Mouse (Mus musculus) ES-E14 (cell line): ENCODE results near the gene Lcn3. TPM values are rescaled to one million over a fixed set of nuclear protein-coding genes. Genes with fewer than 3 reads are reported as not detected.

ENCODE experiments used
- DNase-seq: peaks from one replicate; pipeline ENCODE4 v3.0.0-alpha.2; 2013; ENCODE audit warnings: low read depth, low spot score
- H3K27ac ChIP-seq: 2 replicates; pipeline ENCODE4 v1.5.1; 2012; ENCODE audit warnings: low read depth, mild to moderate bottlenecking, low read length, moderate library complexity, mixed read lengths; ENCODE audit not compliant: poor library complexity, insufficient read depth, severe bottlenecking
- H3K36me3 ChIP-seq: 2 replicates; pipeline ENCODE4 v1.6.1; 2012; ENCODE audit warnings: mild to moderate bottlenecking, low read length, moderate library complexity, mixed read lengths; ENCODE audit not compliant: control insufficient read depth, poor library complexity, insufficient read depth, severe bottlenecking
- H3K4me1 ChIP-seq, 2 experiments: fragments of 150-350 bp in 1 of 2; sonication (generic) in 1 of 2; 2 replicates each; pipeline ENCODE4 v1.6.1; 2012; ENCODE audit warnings: low read length in 2 of 2, mild to moderate bottlenecking in 1 of 2, mixed read lengths in 1 of 2; ENCODE audit not compliant: control insufficient read depth in 2 of 2, insufficient read depth in 2 of 2, poor library complexity in 1 of 2
- H3K4me3 ChIP-seq, 2 experiments: fragments of 150-350 bp in 1 of 2; sonication (generic) in 1 of 2; 2 replicates each; pipeline ENCODE4 v1.5.1; 2012; ENCODE audit warnings: low read length in 2 of 2, low read depth in 1 of 2, mild to moderate bottlenecking in 1 of 2, mixed read lengths in 1 of 2; ENCODE audit not compliant: insufficient read depth in 1 of 2, poor library complexity in 1 of 2, severe bottlenecking in 1 of 2
- H3K9ac ChIP-seq: 2 replicates; pipeline ENCODE4 v1.6.1; 2012; ENCODE audit warnings: low read depth, mild to moderate bottlenecking, low read length, mixed read lengths; ENCODE audit not compliant: poor library complexity, insufficient read depth, severe bottlenecking
- H3K9me3 ChIP-seq: fragments of 150-350 bp; sonication (generic); 2 replicates; pipeline ENCODE4 v1.6.1; 2012; ENCODE audit warnings: low read depth, mild to moderate bottlenecking, low read length; ENCODE audit not compliant: control insufficient read depth, insufficient read depth
- CHD2 ChIP-seq: IDR thresholded peaks from 2 replicates; pipeline ENCODE4 v1.6.1; 2014; ENCODE audit warnings: mild to moderate bottlenecking, low read depth, low read length, inconsistent platforms
- HCFC1 ChIP-seq: IDR thresholded peaks from 2 replicates; pipeline ENCODE4 v1.6.1; 2012; ENCODE audit warnings: low read length, inconsistent platforms, borderline replicate concordance; ENCODE audit not compliant: insufficient read depth
- MAFK ChIP-seq: IDR thresholded peaks from 2 replicates; pipeline ENCODE4 v1.6.1; 2014; ENCODE audit warnings: mild to moderate bottlenecking, low read depth, low read length, inconsistent platforms; ENCODE audit not compliant: insufficient read depth
- ZC3H11A ChIP-seq: IDR thresholded peaks from 2 replicates; pipeline ENCODE4 v1.6.1; 2012; ENCODE audit warnings: low read depth, mild to moderate bottlenecking, inconsistent platforms, low read length, borderline replicate concordance
- ZNF384 ChIP-seq: IDR thresholded peaks from 2 replicates; pipeline ENCODE4 v1.6.1; 2012; ENCODE audit warnings: low read depth, low read length, inconsistent platforms
- in situ Hi-C, 2 experiments: fragments of 600-800 bp; cut with MboI; formaldehyde crosslinking; loops; one replicate each; pipeline ENCODE4 v1.15.1; 2025; ENCODE audit warnings: low sequenced_read_pairs in 2 of 2, inconsistent platforms in 1 of 2; ENCODE audit not compliant: unreplicated experiment in 2 of 2
- total RNA-seq: library from RNA; depleted of rRNA; stranded (reverse); fragments of 300-350 nt; gene quantifications from 2 replicates; pipeline ENCODE4 v1.2.3, GENCODE M21; 2012

Gene Lcn3
- total RNA-seq, 1 experiment, result not detected

DNA sequence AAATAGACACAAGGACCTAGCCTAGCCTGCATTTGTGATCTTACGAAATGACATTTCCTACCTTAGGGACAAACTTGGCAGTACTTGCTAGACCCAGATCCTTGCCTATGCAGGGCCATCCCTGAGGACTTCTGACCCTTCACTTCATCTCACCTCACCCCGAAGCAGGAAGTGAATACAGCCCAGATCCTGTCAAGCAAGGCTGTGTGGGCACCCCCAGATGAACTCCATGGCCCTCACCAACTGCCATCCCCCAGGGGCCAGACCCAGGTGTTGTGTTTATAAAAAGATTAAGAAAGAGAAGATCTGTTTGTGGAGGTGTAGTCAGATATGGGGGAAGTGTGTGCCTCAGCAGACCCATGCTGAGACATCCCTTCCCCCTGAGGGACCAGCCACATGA lies 9.3 kb downstream of the Lcn3 start:
- no peaks in the 10 kb centered on the region for H3K9me3 ChIP-seq

DNA sequence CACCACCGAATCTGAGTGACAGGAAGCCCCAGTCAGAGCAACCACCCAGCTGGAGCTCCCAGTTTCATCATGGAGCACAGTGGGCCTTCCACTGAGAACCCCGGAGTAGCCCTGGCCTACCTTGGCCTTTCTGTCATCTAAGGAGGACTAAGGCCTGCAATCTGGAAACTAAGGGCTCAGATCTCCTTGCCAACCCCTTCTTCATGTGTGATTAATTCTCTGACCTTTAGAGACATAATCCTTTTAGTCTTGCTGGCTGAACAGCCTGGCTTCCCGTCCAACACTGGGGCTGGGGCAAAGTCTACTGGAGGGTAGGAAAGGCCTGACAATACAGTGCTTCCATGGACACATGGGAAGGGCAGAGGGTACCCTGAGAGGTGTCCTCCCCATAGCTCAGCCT lies 10.6 kb downstream of the Lcn3 start:
- Histone ChIP-seq H3K27ac (no peak overlapping the region), H3K4me3 (no peak overlapping the region), H3K36me3 (no peaks in the 10 kb centered on the region), H3K9me3 (no peaks in the 10 kb centered on the region), H3K9ac (no peak overlapping the region), H3K4me1 (no peaks in the 10 kb centered on the region)
- in situ Hi-C loops, result no loop called here
- TF ChIP-seq MAFK (no peak), HCFC1 (no peak), ZC3H11A (no peak)
- DNase-seq, result no peak

More for the DNA sequence above, 9.3 kb downstream of the Lcn3 start:
- TF ChIP-seq ZC3H11A (no peak), CHD2 (no peak), MAFK (no peak), ZNF384 (no peak), HCFC1 (no peak)
- H3K4me1 ChIP-seq, result no peaks in the 10 kb centered on the region
- no peaks in the 10 kb centered on the region for H3K36me3 ChIP-seq
- in situ Hi-C loops, result no loop called here
- no peak overlapping the region for H3K4me3 ChIP-seq
- no peak overlapping the region for H3K9ac ChIP-seq
- H3K27ac ChIP-seq, result no peak overlapping the region
- DNase-seq, result no peak

DNA sequence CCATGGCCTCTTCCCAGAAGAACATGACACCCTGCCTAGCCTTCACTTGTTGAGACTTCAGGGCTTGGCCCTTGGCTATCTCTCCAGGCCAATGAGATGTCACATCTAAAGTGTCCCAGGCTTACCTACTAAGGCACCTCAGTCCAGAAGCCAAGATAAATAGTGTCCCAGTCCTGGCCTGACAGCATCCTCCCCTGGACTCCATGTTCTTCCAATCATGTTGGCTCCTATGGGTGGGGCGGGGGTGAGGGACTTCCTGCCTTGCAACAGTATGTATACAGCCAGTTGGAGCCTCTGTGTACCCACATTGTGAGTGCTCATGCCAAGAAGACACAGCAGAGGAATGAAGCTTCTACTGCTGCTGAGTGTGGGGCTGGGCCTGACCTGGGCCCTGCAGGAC lies 11.3 kb downstream of the Lcn3 start, which contains the start of gene Lcn11:
Lcn11 (plus strand) TSS at position 301 of the 400 bp plus-strand sequence.
- no peak for TF ChIP-seq HCFC1
- TF ChIP-seq MAFK, result no peak
- H3K9ac ChIP-seq, result no peak within 1 kb of the TSS
- H3K36me3 ChIP-seq, result no peaks in the 10 kb centered on the region
- H3K4me1 ChIP-seq, result no peaks in the 10 kb centered on the region
- H3K27ac ChIP-seq, result no peak within 1 kb of the TSS
- H3K4me3 ChIP-seq, result no peak within 1 kb of the TSS
- no peaks in the 10 kb centered on the region for H3K9me3 ChIP-seq
- no peak for DNase-seq
- in situ Hi-C loops, result no loop called here

DNA sequence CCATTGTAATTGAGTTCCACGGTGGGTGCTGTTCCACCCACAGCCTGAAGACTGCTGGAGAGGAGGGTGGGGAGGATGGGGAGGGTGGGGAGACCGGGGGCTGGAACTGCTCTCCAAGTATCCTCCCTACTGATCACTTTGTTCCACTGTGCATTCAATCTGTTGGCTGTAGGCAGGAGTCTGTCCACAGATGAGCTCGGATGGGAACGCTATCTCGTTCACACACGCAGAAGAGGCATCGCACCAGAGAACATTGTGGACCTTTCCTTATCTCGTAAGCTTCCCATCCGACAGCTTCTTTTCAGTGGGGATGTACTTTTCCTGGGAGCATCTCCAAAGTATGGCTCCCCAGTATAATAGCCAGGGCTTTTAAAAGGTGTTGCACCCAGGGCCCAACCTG lies 13.7 kb downstream of the Lcn3 start:
- Histone ChIP-seq H3K9me3 (no peaks in the 10 kb centered on the region), H3K9ac (no peak overlapping the region), H3K4me1 (no peaks in the 10 kb centered on the region), H3K27ac (no peak overlapping the region), H3K36me3 (no peaks in the 10 kb centered on the region), H3K4me3 (no peak overlapping the region)
- DNase-seq, result no peak
- in situ Hi-C loops, result no loop called here
- no peak for TF ChIP-seq CHD2
- TF ChIP-seq ZC3H11A, result no peak
- TF ChIP-seq HCFC1, result no peak
- no peak for TF ChIP-seq ZNF384
- no peak for TF ChIP-seq MAFK

DNA sequence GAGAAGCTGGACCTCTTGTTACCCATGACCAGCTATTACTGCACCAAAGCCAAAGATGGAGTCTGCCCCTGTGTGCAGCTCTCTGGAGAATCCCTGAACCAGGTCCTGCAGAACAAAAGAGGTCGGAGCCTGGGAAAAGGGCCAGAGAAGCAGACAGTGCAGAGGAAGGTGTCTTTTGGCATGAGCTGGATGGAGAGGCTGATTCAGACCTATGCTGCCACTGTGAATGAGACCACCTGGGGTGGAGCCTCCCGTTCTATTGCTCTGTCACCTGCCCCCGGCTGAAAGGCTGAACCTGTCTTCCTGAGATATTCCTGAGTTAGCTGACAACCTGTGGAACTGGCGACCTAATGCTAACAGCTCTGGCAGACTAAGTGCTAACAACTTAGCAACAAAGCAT lies 15.6 kb downstream of the Lcn3 start:
- in situ Hi-C loops, result no loop called here
- Histone ChIP-seq H3K36me3 (no peaks in the 10 kb centered on the region), H3K9me3 (no peaks in the 10 kb centered on the region), H3K4me1 (no peaks in the 10 kb centered on the region), H3K27ac (no peak overlapping the region), H3K9ac (no peak overlapping the region), H3K4me3 (no peak overlapping the region)
- no peak for DNase-seq
- no peak for TF ChIP-seq MAFK
- no peak for TF ChIP-seq HCFC1
- TF ChIP-seq ZNF384, result no peak
